Mouse (Mus musculus) brown adipose tissue, adult 24 weeks (tissue): ENCODE results near the gene Hbq1a. TPM values are rescaled to one million over a fixed set of nuclear protein-coding genes. Genes with fewer than 3 reads are reported as not detected.

ENCODE experiments used
- polyA plus RNA-seq: library from polyadenylated mRNA; stranded (reverse); fragments of >200 nt; gene quantifications from 2 replicates; pipeline ENCODE4 v1.2.4, GENCODE M21; 2012; ENCODE audit not compliant: missing spikeins, insufficient read depth, insufficient read length

Gene Hbq1a
- polyA plus RNA-seq, 1 experiment, result not detected

Other genes starting within 250 kb of the Hbq1a start
- gene Il9r, start 99.8 kb upstream of the Hbq1a start, polyA plus RNA-seq, result not detected in 2 replicates
- 14.6 and 22.6 TPM in 2 replicates for gene Snrnp25, start 94.7 kb upstream of the Hbq1a start, polyA plus RNA-seq
- 8.9 and 11.6 TPM in 2 replicates for gene Rhbdf1, start 77.8 kb upstream of the Hbq1a start, polyA plus RNA-seq
- 7.6 and 9.3 TPM in 2 replicates for gene Mpg, start 73.6 kb upstream of the Hbq1a start, polyA plus RNA-seq
- 18.2 and 19.3 TPM in 2 replicates for gene Nprl3, start 32.4 kb upstream of the Hbq1a start, polyA plus RNA-seq
- gene Hba-x, start 23.7 kb upstream of the Hbq1a start, polyA plus RNA-seq, result not detected in 2 replicates
- gene Hba-a1, start 16.6 kb upstream of the Hbq1a start, polyA plus RNA-seq, result 66.6 and 483 TPM in 2 replicates
- not detected in 2 replicates for gene Hbq1b, start 13.1 kb upstream of the Hbq1a start, polyA plus RNA-seq
- gene Hba-a2, start 3.6 kb upstream of the Hbq1a start, polyA plus RNA-seq, result 532 and 3,024 TPM in 2 replicates
- gene Sh3pxd2b, start 47.8 kb downstream of the Hbq1a start, polyA plus RNA-seq, result 3.4 and 5.6 TPM in 2 replicates
- gene Ubtd2, start 155.3 kb downstream of the Hbq1a start, polyA plus RNA-seq, result 2.6 and 2.7 TPM in 2 replicates
- not detected in 2 replicates for gene Efcab9, start 232.0 kb downstream of the Hbq1a start, polyA plus RNA-seq
- gene Stk10, start 233.2 kb downstream of the Hbq1a start, polyA plus RNA-seq, result 4.3 and 5.5 TPM in 2 replicates